Comparison of ENCODE assay signal across 9 mouse cellular contexts in the genomic region with DNA sequence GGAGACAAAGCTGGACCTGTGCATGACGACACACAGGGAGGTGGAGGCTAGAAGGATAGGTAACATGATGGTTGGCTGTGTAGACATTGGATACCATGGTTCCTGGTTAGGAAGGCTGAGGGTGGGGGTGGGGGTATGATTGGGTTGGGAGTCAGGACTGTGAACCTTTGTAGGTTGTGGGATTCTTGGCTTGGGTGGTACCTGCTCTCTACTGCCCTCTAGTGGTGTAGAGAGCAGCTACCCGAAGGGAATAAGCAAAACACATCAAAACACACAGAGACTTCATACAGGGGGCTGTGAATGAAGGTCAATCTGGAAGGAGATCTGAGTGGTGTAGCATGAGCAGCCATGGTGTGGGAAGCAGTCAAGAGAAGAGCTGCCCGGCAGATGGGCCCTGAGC.
DNase-seq lines count a peak whose midpoint lies in the region; ATAC-seq and TF ChIP-seq lines count a peak whose summit lies in the region.
"Had no signal": no experiment of that assay in that cellular context is flagged by ENCODE, and none has a peak within 500 bp of the region (broad histone marks: within the 10 kb centered on the region; RNA-seq: fewer than 3 reads in every experiment).

No protein-coding gene starts in this region.

- no peak for TF ChIP-seq EP300 in ES-Bruce4 (IDR thresholded peaks at IDR 0.05; ENCODE audit: insufficient read depth, low read depth, low read length)

- peak; percentile 54 for TF ChIP-seq CTCF in ES-Bruce4 (IDR thresholded peaks at IDR 0.05; ENCODE audit: low read depth, low read length)
- peak; percentile 71; the same call in 1 of the 2 replicates for TF ChIP-seq CTCF in brain, embryonic 14.5 days (IDR thresholded peaks at IDR 0.05; ENCODE audit: borderline replicate concordance, extremely low read depth, insufficient read depth, insufficient read length)

- peak; percentile 35 for DNase-seq in kidney, adult 18-20 months
- DNase-seq in kidney, adult 11 months: no peak
- peak; percentile 56 for DNase-seq in brain, embryonic 14.5 days (ENCODE audit: low read depth)
- DNase-seq in limb, embryonic 14.5 days (ENCODE audit: low spot score): peak; percentile 30
- no peak for DNase-seq in right cerebral cortex, postnatal 25 days
- DNase-seq in urinary bladder, postnatal 4 days (ENCODE audit: low spot score in 2 of 2): no peak
- no peak for DNase-seq in left cerebral cortex, postnatal 10 days (ENCODE audit: extremely low spot score in 1 of 2, low spot score in 2 of 2)

- no peaks in the 10 kb centered on the region for H3K9me3 ChIP-seq in ES-Bruce4 (replicated peaks; ENCODE audit: control insufficient read depth, insufficient read depth, low read length, poor library complexity, severe bottlenecking)
- H3K9me3 ChIP-seq in limb, embryonic 14.5 days (ENCODE audit: control insufficient read depth, low read length): no peaks in the 10 kb centered on the region
- H3K9me3 ChIP-seq: embryonic facial prominence, embryonic 13.5 days had no signal

- H3K4me2 ChIP-seq in limb, embryonic 14.5 days (replicated peaks; ENCODE audit: low read depth, low read length, severe bottlenecking): no peak overlapping the region
- H3K4me2 ChIP-seq: embryonic facial prominence, embryonic 13.5 days had no signal

- WGBS in limb, embryonic 14.5 days: 34% methylated on average over 3 of the region's 3 CpGs

- H3K4me1 ChIP-seq in ES-Bruce4 (ENCODE audit: control insufficient read depth, insufficient read depth, low read length): no peaks in the 10 kb centered on the region
- H3K4me1 ChIP-seq in limb, embryonic 14.5 days (ENCODE audit: control insufficient read depth, insufficient read depth, low read length): peaks cover 3% of the 10 kb centered on the region

- no peak for ATAC-seq in limb, embryonic 14.5 days (ENCODE audit: low FRiP score, low read depth)

- no peaks in the 10 kb centered on the region for H3K36me3 ChIP-seq in ES-Bruce4 (ENCODE audit: control insufficient read depth, insufficient read depth, low read length, poor library complexity, severe bottlenecking)
- H3K36me3 ChIP-seq in limb, embryonic 14.5 days (ENCODE audit: control insufficient read depth, insufficient read depth, low read length): no peaks in the 10 kb centered on the region
- H3K36me3 ChIP-seq: embryonic facial prominence, embryonic 13.5 days had no signal

- no peak overlapping the region for H3K27ac ChIP-seq in ES-Bruce4 (ENCODE audit: insufficient read depth, low read length)
- H3K27ac ChIP-seq in limb, embryonic 14.5 days (replicated peaks; ENCODE audit: low read depth, low read length): no peak overlapping the region
- H3K27ac ChIP-seq: embryonic facial prominence, embryonic 13.5 days had no signal

- H3K9ac ChIP-seq in ES-Bruce4 (ENCODE audit: low read depth, poor library complexity, severe bottlenecking): no peak overlapping the region
- no peak overlapping the region for H3K9ac ChIP-seq in limb, embryonic 14.5 days (ENCODE audit: low read depth, low read length, severe bottlenecking)
- H3K9ac ChIP-seq: embryonic facial prominence, embryonic 13.5 days had no signal

- intact Hi-C loops in left cerebral cortex, postnatal 10 days (cut with DNase I): loop anchor here (5.0 kb wide), 2 partner anchors 130 to 195 kb away; no protein-coding TSS in a partner anchor

- no peak overlapping the region for H3K4me3 ChIP-seq in ES-Bruce4 (ENCODE audit: low read depth, low read length)
- H3K4me3 ChIP-seq in limb, embryonic 14.5 days (replicated peaks; ENCODE audit: low read length): no peak overlapping the region
- H3K4me3 ChIP-seq: embryonic facial prominence, embryonic 13.5 days had no signal

- H3K27me3 ChIP-seq in ES-Bruce4 (ENCODE audit: control insufficient read depth, insufficient read depth, low read length, poor library complexity, severe bottlenecking): 0 out of 2 replicates have a peak, but pooled peaks cover 3% of the 10 kb centered on the region
- peaks cover 20% of the 10 kb centered on the region for H3K27me3 ChIP-seq in limb, embryonic 14.5 days (ENCODE audit: control insufficient read depth, insufficient read depth, low read length)

- no peak for TF ChIP-seq POLR2A in ES-Bruce4 (IDR thresholded peaks at IDR 0.05; ENCODE audit: insufficient read depth, low read length)
- TF ChIP-seq POLR2A in brain, embryonic 14.5 days (IDR thresholded peaks at IDR 0.05; ENCODE audit: borderline replicate concordance, extremely low read depth, insufficient read depth, insufficient read length, poor library complexity, severe bottlenecking): no peak
- no peak for TF ChIP-seq POLR2A in limb, embryonic 14.5 days (IDR thresholded peaks at IDR 0.05; ENCODE audit: borderline replicate concordance, extremely low read depth, insufficient read depth, insufficient read length)

Comparison
In these comparisons a context has a peak if more than half of its experiments do, and no peak if none do; other contexts are left out.
1. DNase-seq: peak in kidney, adult 18-20 months (single experiment), brain, embryonic 14.5 days (single experiment) and limb, embryonic 14.5 days (single experiment); none in kidney, adult 11 months (single experiment), right cerebral cortex, postnatal 25 days (single experiment), urinary bladder, postnatal 4 days (0 of 2) and left cerebral cortex, postnatal 10 days (0 of 2).